Mouse (Mus musculus) left cerebral cortex, postnatal 10 days (tissue): ENCODE measurements around the gene Sesn3. TPM values are rescaled to one million over a fixed set of nuclear protein-coding genes. Genes with fewer than 3 reads are reported as not detected.

Source experiments
- DNase-seq, 2 experiments: peaks; one replicate each; pipeline ENCODE4 v3.0.0; 2021 to 2022; ENCODE audit warnings: low spot score in 2 of 2, mixed read lengths in 1 of 2; ENCODE audit errors: extremely low spot score in 1 of 2
- intact Hi-C: fragments of 180-260 bp; cut with DNase I; formaldehyde crosslinking; loops from one replicate; pipeline ENCODE4 v1.15.1; 2025
- total RNA-seq, 2 experiments: library from RNA; stranded (reverse); gene quantifications; 2 replicates each; pipeline ENCODE4 v1.2.3; 2021

Gene Sesn3
- total RNA-seq, 2 experiments from 2014 or later, result 90.4 to 95.2 TPM

DNA sequence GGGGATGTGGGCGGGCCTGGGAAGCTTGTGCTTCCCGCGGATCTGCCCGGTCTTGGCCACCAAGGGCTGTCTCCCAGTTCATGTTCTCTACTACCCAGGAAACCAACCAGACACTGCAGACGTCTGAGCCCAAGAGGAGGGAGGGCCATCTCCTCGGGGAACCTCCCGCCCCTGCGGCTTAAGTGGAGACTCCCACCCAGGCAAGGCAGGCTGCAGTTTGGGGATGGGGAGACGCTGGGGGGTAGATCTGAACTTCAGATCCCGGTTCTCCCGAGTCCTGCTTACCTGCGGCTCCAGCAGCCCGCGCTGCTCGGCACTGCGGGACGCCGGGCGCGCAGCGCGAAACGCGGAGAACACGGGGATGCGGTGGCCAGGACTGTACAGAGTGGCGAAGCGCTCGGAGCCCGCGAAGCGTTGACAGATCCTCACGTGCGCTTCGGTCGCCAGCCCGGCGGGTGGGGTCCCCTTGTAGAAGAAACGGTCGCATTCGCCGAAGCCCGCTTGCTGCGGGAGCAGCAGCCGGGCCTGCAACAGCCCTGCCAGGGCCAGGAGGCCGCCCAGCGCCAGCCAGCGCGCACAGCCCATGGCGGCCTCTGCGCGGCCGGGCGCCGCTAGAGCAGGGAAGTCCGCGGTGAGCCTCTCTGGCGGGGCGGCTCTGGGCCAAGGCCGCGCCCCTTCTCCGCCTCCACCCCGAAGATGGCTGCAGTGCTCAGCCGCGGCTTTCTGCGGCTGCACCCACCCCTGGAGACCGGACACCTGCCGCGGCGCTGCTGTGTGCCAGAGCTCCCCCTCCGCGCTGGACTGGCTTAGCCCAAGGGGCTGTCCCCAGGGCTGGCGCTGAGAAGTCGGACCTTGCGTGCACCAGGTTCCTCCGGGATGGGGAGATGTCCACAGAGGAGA is 105.8 kb downstream of the Sesn3 start:
- intact Hi-C loops, result loop anchor here (5.0 kb wide), 1 partner anchor 122 kb away; the partner anchor contains the start of genes Cwc15 and Kdm4d
- DNase-seq, result peak; percentile 56 to 92

DNA sequence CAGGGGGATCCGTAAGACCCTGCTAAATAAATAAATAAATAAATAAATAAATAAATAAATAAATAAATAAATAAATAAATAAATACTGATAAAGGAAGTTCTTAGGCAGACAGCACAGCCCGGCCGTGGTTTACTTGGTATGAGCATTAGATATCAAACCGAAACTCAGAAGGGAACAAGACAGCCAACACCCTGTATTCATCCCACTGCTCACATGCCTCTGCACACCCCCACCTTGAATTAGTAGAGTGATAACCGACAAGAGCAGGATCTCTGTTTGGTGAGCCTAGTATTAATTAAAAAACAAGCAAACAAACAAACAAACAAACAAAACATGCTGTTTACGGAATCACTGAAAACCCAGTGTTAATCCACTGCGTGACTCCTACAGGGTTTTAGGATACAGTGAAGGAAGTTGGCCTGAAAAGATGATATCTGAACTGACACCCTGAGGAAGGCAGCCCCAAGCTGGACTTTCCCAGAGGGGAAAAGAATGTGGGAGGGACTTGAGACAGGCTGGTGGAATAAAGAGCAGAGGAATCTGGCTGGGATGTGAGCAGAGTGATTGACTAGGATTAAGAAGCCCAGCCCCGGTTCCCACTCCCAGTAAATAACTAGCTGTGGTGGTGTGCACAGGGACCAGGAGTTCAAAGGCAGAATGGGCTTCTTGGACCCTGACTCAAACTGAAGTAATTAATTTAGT is 106.6 kb downstream of the Sesn3 start, which contains the start of gene Endod1:
TSS of gene Endod1 (minus strand) at position 155 of the 703 bp plus-strand sequence.
- peak; percentile 15 to 50 for DNase-seq
- intact Hi-C loops, result loop anchor here (5.0 kb wide), 1 partner anchor 121 kb away; the partner anchor contains the start of genes Cwc15 and Kdm4d

DNA sequence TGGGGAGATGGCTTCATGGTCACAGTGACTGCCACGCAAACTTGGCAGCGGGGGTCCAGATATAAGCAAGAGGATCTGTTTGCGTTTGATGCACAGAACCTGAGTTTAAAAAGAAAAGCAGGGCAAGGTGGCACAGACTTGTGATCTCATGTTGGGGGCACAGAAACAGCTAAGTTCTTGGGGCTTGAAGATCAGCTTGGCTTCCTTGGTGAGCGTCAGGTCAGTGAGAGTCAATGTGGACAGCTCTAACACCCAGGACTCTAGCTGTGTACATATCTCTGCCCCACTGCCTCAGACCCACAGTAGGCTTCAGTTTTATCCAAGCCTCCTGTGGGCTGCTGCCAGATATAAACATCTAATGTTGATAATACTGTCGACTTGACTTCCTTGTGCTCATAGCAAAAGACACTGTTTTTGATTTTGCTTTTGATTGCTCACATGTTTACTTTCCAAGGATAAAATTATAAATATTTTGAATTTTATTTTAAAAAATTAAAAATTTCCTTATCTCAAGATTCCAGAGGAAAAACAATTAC is 107.5 kb downstream of the Sesn3 start:
- no peak for DNase-seq
- intact Hi-C loops, result loop anchor here (5.0 kb wide), 1 partner anchor 120 kb away; the partner anchor contains the start of genes Cwc15 and Kdm4d

Other genes with a start within 250 kb of the Sesn3 start
- gene Endod1, start 106.4 kb downstream of the Sesn3 start, total RNA-seq, result 10 to 100 TPM; 48.5 to 50.7 TPM
- gene Kdm4d, start 225.4 kb downstream of the Sesn3 start, total RNA-seq, result 1 to 10 TPM; 1.6 to 2.6 TPM
- gene Cwc15, start 225.6 kb downstream of the Sesn3 start, total RNA-seq, result 10 to 100 TPM; 70.8 to 76.6 TPM